Mouse (Mus musculus): ENCODE measurements around the gene Btbd35f8.
"Not testable (repeated sequence)": the region's sequence is repeated elsewhere in the genome, so short reads cannot be mapped to it uniquely, and the experiment has no call there.

Gene Btbd35f8

GRCm38 (mm10) chrX:34450224-34450623, at the start of gene Btbd35f8:
TSS of gene Btbd35f8 (plus strand) at chrX:34450524.
- DNase-seq: not testable (repeated sequence)
